Mouse (Mus musculus) MEL (cell line): Measurements from ENCODE around the gene Arhgef39. TPM values are rescaled to one million over a fixed set of nuclear protein-coding genes. Genes with fewer than 3 reads are reported as not detected.

Experiments used
- DNase-seq: peaks from one replicate; pipeline ENCODE4 v3.0.0; 2011; ENCODE audit warnings: low read depth, low spot score
- H3K27ac ChIP-seq: 2 replicates; pipeline ENCODE4 v1.5.1; 2012; ENCODE audit warnings: low read depth, mild to moderate bottlenecking, control low read depth, low read length, moderate library complexity; ENCODE audit not compliant: control insufficient read depth
- H3K27me3 ChIP-seq, 2 experiments: fragments of 150-350 bp in 1 of 2; sonication (generic) in 1 of 2; 2 replicates each; pipeline ENCODE4 v1.6.1; 2012; ENCODE audit warnings: low read length in 2 of 2, mild to moderate bottlenecking in 2 of 2, improper control_type of control experiment in 1 of 2, moderate library complexity in 1 of 2; ENCODE audit not compliant: insufficient read depth in 2 of 2, control insufficient read depth in 1 of 2
- H3K36me3 ChIP-seq, 2 experiments: 2 replicates each; pipeline ENCODE4 v1.6.1; 2012 to 2014; ENCODE audit warnings: low read length in 2 of 2, improper control_type of control experiment in 1 of 2, inconsistent platforms in 1 of 2, mild to moderate bottlenecking in 1 of 2; ENCODE audit not compliant: insufficient read depth in 2 of 2, control insufficient read depth in 1 of 2
- H3K4me1 ChIP-seq, 2 experiments: fragments of 150-350 bp in 1 of 2; sonication (generic) in 1 of 2; 2 replicates each; pipeline ENCODE4 v1.6.1; 2012; ENCODE audit warnings: low read length in 2 of 2, improper control_type of control experiment in 1 of 2, mild to moderate bottlenecking in 1 of 2; ENCODE audit not compliant: insufficient read depth in 2 of 2, control insufficient read depth in 1 of 2
- H3K4me3 ChIP-seq, 2 experiments: fragments of 150-350 bp in 1 of 2; sonication (generic) in 1 of 2; 2 replicates each; pipeline ENCODE4 v1.5.1; 2012; ENCODE audit warnings: low read depth in 2 of 2, low read length in 2 of 2, mild to moderate bottlenecking in 2 of 2, moderate library complexity in 2 of 2, control low read depth in 1 of 2, improper control_type of control experiment in 1 of 2; ENCODE audit not compliant: control insufficient read depth in 1 of 2, insufficient read depth in 1 of 2
- H3K79me2 ChIP-seq: 2 replicates; pipeline ENCODE4 v1.6.1; 2012; ENCODE audit warnings: mild to moderate bottlenecking, low read length, moderate library complexity; ENCODE audit not compliant: control insufficient read depth, poor library complexity, insufficient read depth
- H3K9ac ChIP-seq: 2 replicates; pipeline ENCODE4 v1.6.1; 2012; ENCODE audit warnings: low read depth, mild to moderate bottlenecking, control low read depth, low read length, moderate library complexity; ENCODE audit not compliant: control insufficient read depth, poor library complexity, severe bottlenecking
- H3K9me3 ChIP-seq: fragments of 150-350 bp; sonication (generic); replicated peaks from 2 replicates; pipeline ENCODE4 v1.6.1; 2012; ENCODE audit warnings: mild to moderate bottlenecking, low read length, improper control_type of control experiment, moderate library complexity; ENCODE audit not compliant: insufficient read depth
- CHD1 ChIP-seq: IDR thresholded peaks from 2 replicates; pipeline ENCODE4 v1.6.1; 2012; ENCODE audit warnings: low read depth, mild to moderate bottlenecking, inconsistent platforms, low read length, improper control_type of control experiment
- CTCF ChIP-seq, 3 experiments: IDR thresholded peaks in 2 of 3; conservative IDR thresholded peaks in 1 of 3; 2 replicates each; pipeline ENCODE4 v1.5.1; 2011 to 2012; ENCODE audit warnings: low read length in 3 of 3, low read depth in 2 of 3, mild to moderate bottlenecking in 2 of 3, improper control_type of control experiment in 1 of 3, inconsistent platforms in 1 of 3, mixed read lengths in 1 of 3, moderate library complexity in 1 of 3; ENCODE audit not compliant: control insufficient read depth in 1 of 3, insufficient read depth in 1 of 3, poor library complexity in 1 of 3, severe bottlenecking in 1 of 3
- E2F4 ChIP-seq: IDR thresholded peaks from 2 replicates; pipeline ENCODE4 v1.6.1; 2011; ENCODE audit warnings: low read depth, low read length, improper control_type of control experiment, borderline replicate concordance
- ELF1 ChIP-seq: IDR thresholded peaks from 2 replicates; pipeline ENCODE4 v1.6.1; 2014; ENCODE audit warnings: low read depth, mild to moderate bottlenecking, inconsistent platforms, low read length, improper control_type of control experiment, moderate library complexity
- GABPA ChIP-seq: IDR thresholded peaks from 2 replicates; pipeline ENCODE4 v1.6.1; 2012; ENCODE audit warnings: low read depth, mild to moderate bottlenecking, inconsistent platforms, low read length, improper control_type of control experiment, moderate library complexity
- HCFC1 ChIP-seq: IDR thresholded peaks from 2 replicates; pipeline ENCODE4 v1.6.1; 2012; ENCODE audit warnings: low read depth, mild to moderate bottlenecking, inconsistent platforms, low read length, improper control_type of control experiment, moderate library complexity
- KAT2A ChIP-seq: conservative IDR thresholded peaks from 2 replicates; pipeline ENCODE4 v1.6.1; 2012; ENCODE audit warnings: low read depth, low read length, improper control_type of control experiment, inconsistent platforms
- MAFK ChIP-seq: IDR thresholded peaks from 2 replicates; pipeline ENCODE4 v1.6.1; 2011; ENCODE audit warnings: low read depth, mild to moderate bottlenecking, low read length, improper control_type of control experiment, borderline replicate concordance
- MAX ChIP-seq: IDR thresholded peaks from 2 replicates; pipeline ENCODE4 v1.6.1; 2011; ENCODE audit warnings: low read length, improper control_type of control experiment
- MAZ ChIP-seq: IDR thresholded peaks from 2 replicates; pipeline ENCODE4 v1.6.1; 2012; ENCODE audit warnings: low read depth, mild to moderate bottlenecking, inconsistent platforms, low read length, improper control_type of control experiment
- MXI1 ChIP-seq: IDR thresholded peaks from 2 replicates; pipeline ENCODE4 v1.6.1; 2011; ENCODE audit warnings: mild to moderate bottlenecking, low read depth, low read length, improper control_type of control experiment
- MYB ChIP-seq: IDR thresholded peaks from 2 replicates; pipeline ENCODE4 v1.6.1; 2011; ENCODE audit warnings: mild to moderate bottlenecking, low read depth, low read length, improper control_type of control experiment
- NELFE ChIP-seq: IDR thresholded peaks from 2 replicates; pipeline ENCODE4 v1.6.1; 2011; ENCODE audit warnings: low read depth, low read length, improper control_type of control experiment
- NRF1 ChIP-seq: IDR thresholded peaks from 2 replicates; pipeline ENCODE4 v1.6.1; 2014; ENCODE audit warnings: low read depth, mild to moderate bottlenecking, inconsistent platforms, low read length, improper control_type of control experiment, moderate library complexity; ENCODE audit not compliant: poor library complexity, insufficient read depth, severe bottlenecking
- POLR2AphosphoS2 ChIP-seq: IDR thresholded peaks from 2 replicates; pipeline ENCODE4 v1.6.1; 2011; ENCODE audit warnings: low read length, improper control_type of control experiment
- POLR2AphosphoS5 ChIP-seq: IDR thresholded peaks from 2 replicates; pipeline ENCODE4 v1.6.1; 2012; ENCODE audit warnings: low read depth, borderline replicate concordance, mild to moderate bottlenecking, inconsistent platforms, low read length, moderate library complexity, mixed read lengths
- TCF12 ChIP-seq: IDR thresholded peaks from 2 replicates; pipeline ENCODE4 v1.6.1; 2014; ENCODE audit warnings: low read depth, mild to moderate bottlenecking, inconsistent platforms, low read length, improper control_type of control experiment, moderate library complexity
- UBTF ChIP-seq: IDR thresholded peaks from 2 replicates; pipeline ENCODE4 v1.6.1; 2012; ENCODE audit warnings: low read depth, mild to moderate bottlenecking, inconsistent platforms, low read length, improper control_type of control experiment, moderate library complexity, borderline replicate concordance; ENCODE audit not compliant: insufficient read depth
- USF1 ChIP-seq: IDR thresholded peaks from 2 replicates; pipeline ENCODE4 v1.6.1; 2014; ENCODE audit warnings: low read depth, mild to moderate bottlenecking, inconsistent platforms, low read length, improper control_type of control experiment, moderate library complexity
- USF2 ChIP-seq, 2 experiments: IDR thresholded peaks; 2 replicates each; pipeline ENCODE4 v1.6.1; 2011 to 2012; ENCODE audit warnings: improper control_type of control experiment in 2 of 2, low read length in 2 of 2, borderline replicate concordance in 1 of 2, inconsistent platforms in 1 of 2, low read depth in 1 of 2, mild to moderate bottlenecking in 1 of 2; ENCODE audit not compliant: insufficient read depth in 1 of 2
- polyA plus RNA-seq, 2 experiments: library from polyadenylated mRNA; stranded (reverse) in 1 of 2; unstranded in 1 of 2; fragments of >175 nt in 1 of 2; fragments of >200 nt in 1 of 2; gene quantifications; 2 replicates each; pipeline versions ENCODE4 v1.2.1 to v1.2.4; 2012; ENCODE audit warnings: low replicate concordance in 2 of 2, low read depth in 1 of 2; ENCODE audit not compliant: insufficient read length in 2 of 2, insufficient read depth in 1 of 2, missing spikeins in 1 of 2
- total RNA-seq: library from RNA; depleted of rRNA; stranded (reverse); fragments of 300-350 nt; gene quantifications from 2 replicates; pipeline ENCODE4 v1.2.3, GENCODE M21; 2012

Arhgef39 gene
- total and polyA plus RNA-seq, 3 experiments = 26.3 to 56.7 TPM; not detected in 1

DNA sequence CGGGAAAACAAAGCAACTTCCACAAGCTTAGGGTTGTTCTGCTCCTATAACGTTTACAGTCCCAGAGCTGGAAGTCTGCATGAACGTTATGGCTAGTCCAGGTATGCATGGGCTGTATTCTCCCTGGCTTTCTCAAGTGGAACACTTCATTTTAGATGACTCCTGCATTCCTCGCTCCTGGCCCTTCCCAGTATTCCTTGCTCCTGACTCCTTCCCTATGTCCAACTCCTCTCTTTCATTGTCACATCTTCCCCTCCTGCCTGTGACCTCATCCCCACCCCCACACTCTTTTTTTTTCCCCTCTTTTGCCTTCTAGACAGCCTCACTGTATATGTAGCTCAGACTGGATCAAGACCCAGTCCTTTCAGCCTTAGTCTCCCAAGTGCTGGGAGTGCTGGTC lies 14.3 kb upstream of the Arhgef39 start:
- Histone ChIP-seq H3K9me3 (no peaks in the 10 kb centered on the region), H3K4me1 (peaks cover 3 to 17% of the 10 kb centered on the region in 2 experiments), H3K4me3 (no peak overlapping the region), H3K9ac (no peak overlapping the region), H3K27me3 (no peaks in the 10 kb centered on the region), H3K79me2 (no peaks in the 10 kb centered on the region)
- no peak for DNase-seq
- TF ChIP-seq MXI1 (no peak), GABPA (no peak), HCFC1 (no peak), USF2 (IDR thresholded peaks at IDR 0.05; ENCODE audit: borderline replicate concordance in 1 of 2, insufficient read depth in 1 of 2, low read depth in 1 of 2, low read length in 2 of 2) (no peak), E2F4 (no peak), CHD1 (no peak), TCF12 (no peak), USF1 (no peak), MAZ (no peak), CTCF (IDR thresholded peaks at IDR 0.05 in 2 of 3, conservative IDR thresholded peaks at IDR 0.05 in 1 of 3; ENCODE audit: control insufficient read depth in 1 of 3, insufficient read depth in 1 of 3, low read depth in 2 of 3, low read length in 3 of 3, poor library complexity in 1 of 3, severe bottlenecking in 1 of 3) (no peak), ELF1 (no peak), KAT2A (no peak), NRF1 (no peak)
- TF ChIP-seq, all 39 proteins: peak for 0
- Histone ChIP-seq H3K36me3 (peaks cover 0 to 14% of the 10 kb centered on the region in 2 experiments; a peak in 2 of 4 replicates), H3K27ac (no peak overlapping the region)

DNA sequence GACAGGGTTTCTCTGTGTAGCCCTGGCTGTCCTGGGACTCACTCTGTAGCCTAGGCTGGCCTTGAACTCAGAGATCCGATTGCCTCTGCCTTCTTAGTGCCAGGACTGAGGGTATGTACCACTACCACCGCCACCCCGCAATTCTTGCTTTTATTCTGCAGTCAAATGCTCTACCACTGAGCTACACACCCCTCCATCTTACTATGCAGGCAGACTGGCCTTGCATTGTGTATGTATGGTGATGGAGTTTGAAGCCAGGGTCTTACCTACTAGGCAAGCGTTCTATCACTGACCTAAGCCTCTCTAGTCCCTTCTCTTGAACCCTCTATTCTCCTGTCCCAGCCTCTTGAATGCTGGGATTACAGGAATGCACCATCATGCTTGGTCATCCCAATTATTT lies 13.8 kb upstream of the Arhgef39 start:
- Histone ChIP-seq H3K9ac (no peak overlapping the region), H3K27me3 (no peaks in the 10 kb centered on the region)

More for the DNA sequence above, 13.8 kb upstream of the Arhgef39 start:
- TF ChIP-seq MYB (no peak), POLR2AphosphoS5 (no peak), CTCF (IDR thresholded peaks at IDR 0.05 in 2 of 3, conservative IDR thresholded peaks at IDR 0.05 in 1 of 3; ENCODE audit: control insufficient read depth in 1 of 3, insufficient read depth in 1 of 3, low read depth in 2 of 3, low read length in 3 of 3, poor library complexity in 1 of 3, severe bottlenecking in 1 of 3) (no peak), NELFE (no peak), E2F4 (no peak), UBTF (no peak), MAX (no peak), GABPA (no peak), USF2 (IDR thresholded peaks at IDR 0.05; ENCODE audit: borderline replicate concordance in 1 of 2, insufficient read depth in 1 of 2, low read depth in 1 of 2, low read length in 2 of 2) (no peak), TCF12 (no peak), POLR2AphosphoS2 (no peak), MAFK (no peak)
- TF ChIP-seq, all 39 proteins: peak for 0
- peaks cover 0 to 14% of the 10 kb centered on the region in 2 experiments; a peak in 2 of 4 replicates for H3K36me3 ChIP-seq
- DNase-seq = no peak
- no peaks in the 10 kb centered on the region; the same call in 1 of the 2 replicates for H3K79me2 ChIP-seq
- no peak overlapping the region for H3K27ac ChIP-seq
- H3K4me1 ChIP-seq = peaks cover 4 to 16% of the 10 kb centered on the region in 2 experiments
- no peaks in the 10 kb centered on the region for H3K9me3 ChIP-seq
- no peak overlapping the region for H3K4me3 ChIP-seq
